Mouse (Mus musculus) MEL-GATA-1-ER (cell line): ENCODE data around the gene Cabp4.

Experiments used
- DNase-seq: peaks from one replicate; pipeline ENCODE4 v3.0.0-alpha.2; 2012; ENCODE audit warnings: low read depth; ENCODE audit errors: extremely low read depth

The Cabp4 gene

GRCm38 (mm10) chr19:4164721-4165120, 20.9 kb upstream of the Cabp4 start:
- no peak for DNase-seq

- DNase-seq, result no peak
These were observed 20.3 kb upstream of the Cabp4 start for GRCm38 (mm10) chr19:4164100-4164499.

GRCm38 (mm10) chr19:4163543-4163887, 19.7 kb upstream of the Cabp4 start:
- no peak for DNase-seq

GRCm38 (mm10) chr19:4162646-4163542, 19.1 kb upstream of the Cabp4 start, which contains the start of gene Rps6kb2:
TSS of gene Rps6kb2 (minus strand) at chr19:4163354.
- DNase-seq, result peak; percentile 95

- no peak for DNase-seq
These were observed 15.2 kb upstream of the Cabp4 start for GRCm38 (mm10) chr19:4159049-4159448.

GRCm38 (mm10) chr19:4156771-4157170, 12.9 kb upstream of the Cabp4 start:
- no peak for DNase-seq

GRCm38 (mm10) chr19:4156073-4156579, 12.3 kb upstream of the Cabp4 start:
- DNase-seq, result no peak

GRCm38 (mm10) chr19:4155223-4156072, 11.6 kb upstream of the Cabp4 start:
- no peak for DNase-seq

- DNase-seq, result no peak
These were observed 10.8 kb upstream of the Cabp4 start for GRCm38 (mm10) chr19:4154437-4155222.

GRCm38 (mm10) chr19:4153232-4153654, 9.4 kb upstream of the Cabp4 start, which contains the start of gene Ptprcap:
TSS of gene Ptprcap (plus strand) at chr19:4153604.
- no peak for DNase-seq

GRCm38 (mm10) chr19:4152445-4153231, 8.8 kb upstream of the Cabp4 start:
- no peak for DNase-seq

- no peak for DNase-seq
These were observed 8.1 kb upstream of the Cabp4 start for GRCm38 (mm10) chr19:4151898-4152297.

- no peak for DNase-seq
These were observed 7.6 kb upstream of the Cabp4 start for GRCm38 (mm10) chr19:4151488-4151860.

- no peak for DNase-seq
These were observed 7.0 kb upstream of the Cabp4 start for GRCm38 (mm10) chr19:4150567-4151487.

GRCm38 (mm10) chr19:4149764-4150461, 6.1 kb upstream of the Cabp4 start:
- no peak for DNase-seq

- no peak for DNase-seq
These were observed 5.5 kb upstream of the Cabp4 start for GRCm38 (mm10) chr19:4149283-4149682.

GRCm38 (mm10) chr19:4148819-4149218, 5.0 kb upstream of the Cabp4 start:
- DNase-seq, result no peak

- peak; percentile 66 for DNase-seq
These were observed 4.6 kb upstream of the Cabp4 start, which contains the start of gene Coro1b for GRCm38 (mm10) chr19:4148491-4148806. TSS of gene Coro1b (plus strand) at chr19:4148619.
